Mouse (Mus musculus) hindbrain, embryonic 11.5 days (tissue): Measurements from ENCODE around the gene Exd2. TPM values are rescaled to one million over a fixed set of nuclear protein-coding genes. Genes with fewer than 3 reads are reported as not detected.

Source experiments
- ATAC-seq: fragments of 200-750 bp; cut with Nextera tagmentation; 2 replicates; pipeline ENCODE4 v1.8.0; 2017; ENCODE audit warnings: mild to moderate bottlenecking, moderate TSS enrichment, moderate library complexity; ENCODE audit not compliant: low FRiP score
- DNase-seq: peaks from one replicate; pipeline ENCODE4 v3.0.0-alpha.2; 2015; ENCODE audit warnings: low spot score
- H3K27ac ChIP-seq: fragments of 300-500 bp; sonication (generic); 2 replicates; pipeline ENCODE4 v1.5.1; 2014; ENCODE audit warnings: mild to moderate bottlenecking, low read depth, low read length
- H3K27me3 ChIP-seq: fragments of 300-500 bp; sonication (generic); 2 replicates; pipeline ENCODE4 v1.6.1; 2014; ENCODE audit warnings: mild to moderate bottlenecking, low read length, moderate library complexity, mixed read lengths; ENCODE audit not compliant: control insufficient read depth, insufficient read depth
- H3K36me3 ChIP-seq: fragments of 300-500 bp; sonication (generic); 2 replicates; pipeline ENCODE4 v1.6.1; 2014; ENCODE audit warnings: mild to moderate bottlenecking, low read length, moderate library complexity, mixed read lengths; ENCODE audit not compliant: control insufficient read depth, insufficient read depth
- H3K4me1 ChIP-seq: fragments of 300-500 bp; sonication (generic); replicated peaks from 2 replicates; pipeline ENCODE4 v1.6.1; 2014; ENCODE audit warnings: low read length, mixed read lengths; ENCODE audit not compliant: control insufficient read depth, insufficient read depth
- H3K4me2 ChIP-seq: fragments of 300-500 bp; sonication (generic); replicated peaks from 2 replicates; pipeline ENCODE4 v1.6.1; 2014; ENCODE audit warnings: mild to moderate bottlenecking, low read depth, low read length
- H3K4me3 ChIP-seq: fragments of 300-500 bp; sonication (generic); 2 replicates; pipeline ENCODE4 v1.5.1; 2014; ENCODE audit warnings: low read depth, low read length
- H3K9ac ChIP-seq: fragments of 300-500 bp; sonication (generic); 2 replicates; pipeline ENCODE4 v1.6.1; 2014; ENCODE audit warnings: low read depth, low read length
- H3K9me3 ChIP-seq: fragments of 300-500 bp; sonication (generic); 2 replicates; pipeline ENCODE4 v1.6.1; 2016; ENCODE audit warnings: low read length; ENCODE audit not compliant: control insufficient read depth
- WGBS: fragments of 180-500 bp; shearing (Covaris S2); extraction: QIAGEN DNeasy Blood & Tissue Kit; methylation state at CpG from one replicate; pipeline ENCODE4 v1.1.7; 2014; 5-methylcytosine and 5-hydroxymethylcytosine counted together
- polyA plus RNA-seq: library from polyadenylated mRNA; unstranded; fragments of >200 nt; fragmentation: Nextera tagmentation; extraction: Ambion mirVana; gene quantifications from 2 replicates; pipeline ENCODE4 v1.2.1, GENCODE M21; 2014

The Exd2 gene
- polyA plus RNA-seq, 1 experiment from 2014 or later: 46.3 TPM

DNA sequence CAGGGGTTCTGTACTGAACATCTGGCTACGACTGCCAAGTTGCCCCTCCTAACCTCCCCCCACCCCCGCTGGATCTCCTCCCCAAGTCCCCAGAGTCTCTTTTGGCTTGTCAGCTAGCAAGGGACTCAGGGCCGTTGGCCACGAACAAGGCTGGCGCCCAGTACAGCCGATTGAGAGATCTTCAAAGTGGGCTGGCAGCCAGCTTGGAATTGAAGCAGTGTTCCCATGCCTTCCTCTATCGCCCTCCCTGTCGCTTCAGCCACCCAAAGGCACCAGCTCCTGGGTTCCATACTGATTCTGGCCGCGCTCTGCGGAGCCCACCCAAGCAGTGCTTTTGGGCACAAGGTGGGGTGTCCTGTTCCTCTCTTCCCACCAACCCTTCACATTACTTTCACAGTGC, 86.8 kb downstream of the Exd2 start:
- H3K4me3 ChIP-seq: no peak overlapping the region
- no peak overlapping the region for H3K27ac ChIP-seq
- H3K27me3 ChIP-seq: no peaks in the 10 kb centered on the region
- 70% methylated on average over 11 of the region's 11 CpGs for WGBS
- ATAC-seq (no peak), DNase-seq (no peak)
- H3K9me3 ChIP-seq: no peaks in the 10 kb centered on the region
- no peak overlapping the region for H3K4me2 ChIP-seq
- H3K9ac ChIP-seq: no peak overlapping the region
- H3K4me1 ChIP-seq: no peaks in the 10 kb centered on the region
- H3K36me3 ChIP-seq: no peaks in the 10 kb centered on the region

Other genes starting within 250 kb of the Exd2 start
- 19.1 and 23.4 TPM in 2 replicates for gene Actn1, start 202.7 kb upstream of the Exd2 start, polyA plus RNA-seq
- 14.5 and 15.1 TPM in 2 replicates for gene Dcaf5, start 26.5 kb upstream of the Exd2 start, polyA plus RNA-seq
- 8.6 and 9.1 TPM in 2 replicates for gene Galnt16, start 55.2 kb downstream of the Exd2 start, polyA plus RNA-seq
- gene Slc39a9, start 180.8 kb downstream of the Exd2 start, polyA plus RNA-seq: 24.9 and 25.6 TPM in 2 replicates
- 322 and 356 TPM in 2 replicates for gene Erh, start 181.2 kb downstream of the Exd2 start, polyA plus RNA-seq
- 1.1 and 1.2 TPM in 2 replicates for gene Plekhd1, start 229.5 kb downstream of the Exd2 start, polyA plus RNA-seq